Mouse (Mus musculus) megakaryocyte, embryonic 14.5 days (primary cell): ENCODE measurements around the gene Smg6. TPM values are rescaled to one million over a fixed set of nuclear protein-coding genes. Genes with fewer than 3 reads are reported as not detected.
A peak's percentile ranks its signal among the peaks of the same experiment; 100 is the strongest.
"Not testable (repeated sequence)": the region's sequence is repeated elsewhere in the genome, so short reads cannot be mapped to it uniquely, and the experiment has no call there.

Experiments
- H3K27me3 ChIP-seq: replicated peaks from 2 replicates; pipeline ENCODE3; 2012; ENCODE audit warnings: inconsistent platforms
- H3K36me3 ChIP-seq: replicated peaks from 2 replicates; pipeline ENCODE3; 2012; ENCODE audit warnings: low read length, inconsistent platforms, mixed read lengths
- H3K4me1 ChIP-seq: 2 replicates; pipeline ENCODE4 v1.6.1; 2012; ENCODE audit warnings: inconsistent platforms
- H3K4me3 ChIP-seq: replicated peaks from 2 replicates; pipeline ENCODE3; 2012; ENCODE audit warnings: moderate library complexity, mild to moderate bottlenecking, inconsistent platforms
- H3K9me3 ChIP-seq: 2 replicates; pipeline ENCODE4 v1.6.1; 2012; ENCODE audit warnings: inconsistent platforms
- FLI1 ChIP-seq: IDR thresholded peaks from 2 replicates; pipeline ENCODE4 v1.6.1; 2012; ENCODE audit warnings: low read length, inconsistent platforms, mixed read lengths
- GATA1 ChIP-seq: IDR thresholded peaks from 3 replicates; pipeline ENCODE4 v1.6.1; 2012; ENCODE audit warnings: mixed read lengths, low read length, inconsistent platforms, borderline replicate concordance
- polyA plus RNA-seq: library from polyadenylated mRNA; stranded (reverse); fragments of >175 nt; gene quantifications from 2 replicates; pipeline ENCODE4 v1.2.3, GENCODE M21; 2012; ENCODE audit warnings: low replicate concordance; ENCODE audit not compliant: insufficient read depth

Gene Smg6
- polyA plus RNA-seq, 1 experiment, result 35.3 TPM

GRCm38 (mm10) chr11:74990501-74990900 is 64.9 kb downstream of the Smg6 start:
- TF ChIP-seq FLI1, result no peak
- no peak for TF ChIP-seq GATA1
- Histone ChIP-seq H3K9me3 (no peaks in the 10 kb centered on the region), H3K36me3 (peaks cover 69% of the 10 kb centered on the region)

GRCm38 (mm10) chr11:74991290-74991689 is 65.7 kb downstream of the Smg6 start:
- H3K36me3 ChIP-seq, result peaks cover 70% of the 10 kb centered on the region
- H3K4me3 ChIP-seq, result no peak overlapping the region
- no peaks in the 10 kb centered on the region for H3K9me3 ChIP-seq
- H3K4me1 ChIP-seq, result peaks cover 18% of the 10 kb centered on the region
- TF ChIP-seq FLI1 (no peak), GATA1 (no peak)
- H3K27me3 ChIP-seq, result no peaks in the 10 kb centered on the region

More at GRCm38 (mm10) chr11:74990501-74990900, 64.9 kb downstream of the Smg6 start:
- Histone ChIP-seq H3K4me3 (no peak overlapping the region), H3K4me1 (peaks cover 15% of the 10 kb centered on the region), H3K27me3 (no peaks in the 10 kb centered on the region)

GRCm38 (mm10) chr11:74992427-74992987 is 66.9 kb downstream of the Smg6 start:
- Histone ChIP-seq H3K9me3 (no peaks in the 10 kb centered on the region), H3K4me3 (no peak overlapping the region), H3K27me3 (no peaks in the 10 kb centered on the region), H3K4me1 (peaks cover 24% of the 10 kb centered on the region), H3K36me3 (peaks cover 80% of the 10 kb centered on the region)
- no peak for TF ChIP-seq GATA1
- no peak for TF ChIP-seq FLI1

GRCm38 (mm10) chr11:74994141-74994540 is 68.5 kb downstream of the Smg6 start:
- TF ChIP-seq FLI1, result no peak
- no peak for TF ChIP-seq GATA1
- H3K36me3 ChIP-seq, result peaks cover 80% of the 10 kb centered on the region

GRCm38 (mm10) chr11:74994856-74995255 is 69.2 kb downstream of the Smg6 start:
- peaks cover 16% of the 10 kb centered on the region for H3K4me1 ChIP-seq
- no peak overlapping the region for H3K4me3 ChIP-seq
- no peak for TF ChIP-seq FLI1
- no peak for TF ChIP-seq GATA1
- no peaks in the 10 kb centered on the region for H3K9me3 ChIP-seq
- peaks cover 77% of the 10 kb centered on the region for H3K36me3 ChIP-seq
- no peaks in the 10 kb centered on the region for H3K27me3 ChIP-seq

More at GRCm38 (mm10) chr11:74994141-74994540, 68.5 kb downstream of the Smg6 start:
- Histone ChIP-seq H3K4me3 (no peak overlapping the region), H3K27me3 (no peaks in the 10 kb centered on the region), H3K4me1 (peaks cover 16% of the 10 kb centered on the region), H3K9me3 (no peaks in the 10 kb centered on the region)

- TF ChIP-seq FLI1 (no peak), GATA1 (no peak)
- H3K4me1 ChIP-seq, result peaks cover 16% of the 10 kb centered on the region
- no peaks in the 10 kb centered on the region for H3K9me3 ChIP-seq
- H3K4me3 ChIP-seq, result no peak overlapping the region
- H3K36me3 ChIP-seq, result peaks cover 67% of the 10 kb centered on the region
- H3K27me3 ChIP-seq, result no peaks in the 10 kb centered on the region
Observed at GRCm38 (mm10) chr11:74996482-74996881, 70.9 kb downstream of the Smg6 start.

GRCm38 (mm10) chr11:75000869-75001653 is 75.4 kb downstream of the Smg6 start:
- Histone ChIP-seq H3K9me3 (no peaks in the 10 kb centered on the region), H3K36me3 (peaks cover 45% of the 10 kb centered on the region), H3K4me3 (no peak overlapping the region), H3K27me3 (no peaks in the 10 kb centered on the region), H3K4me1 (peaks cover 8% of the 10 kb centered on the region)
- no peak for TF ChIP-seq GATA1
- TF ChIP-seq FLI1, result no peak

GRCm38 (mm10) chr11:75008270-75008669 is 82.6 kb downstream of the Smg6 start:
- Histone ChIP-seq H3K4me3 (no peak overlapping the region), H3K9me3 (no peaks in the 10 kb centered on the region), H3K27me3 (no peaks in the 10 kb centered on the region), H3K4me1 (peaks cover 13% of the 10 kb centered on the region), H3K36me3 (peaks cover 25% of the 10 kb centered on the region)
- TF ChIP-seq FLI1, result no peak
- TF ChIP-seq GATA1, result no peak

- Histone ChIP-seq H3K36me3 (peaks cover 23% of the 10 kb centered on the region), H3K4me1 (peaks cover 25% of the 10 kb centered on the region)
- H3K9me3 ChIP-seq, H3K4me3 ChIP-seq, H3K27me3 ChIP-seq: not testable (repeated sequence)
Observed at GRCm38 (mm10) chr11:75009537-75009936, 83.9 kb downstream of the Smg6 start.

GRCm38 (mm10) chr11:75012997-75013694 is 87.5 kb downstream of the Smg6 start:
- peaks cover 40% of the 10 kb centered on the region for H3K4me1 ChIP-seq
- TF ChIP-seq FLI1 (no peak), GATA1 (no peak)
- no peaks in the 10 kb centered on the region for H3K9me3 ChIP-seq
- no peaks in the 10 kb centered on the region for H3K27me3 ChIP-seq
- H3K36me3 ChIP-seq, result peaks cover 33% of the 10 kb centered on the region
- H3K4me3 ChIP-seq, result peak overlapping the region; percentile 71
